Comparison of ENCODE assay signal across 10 mouse cellular contexts in the genomic region with DNA sequence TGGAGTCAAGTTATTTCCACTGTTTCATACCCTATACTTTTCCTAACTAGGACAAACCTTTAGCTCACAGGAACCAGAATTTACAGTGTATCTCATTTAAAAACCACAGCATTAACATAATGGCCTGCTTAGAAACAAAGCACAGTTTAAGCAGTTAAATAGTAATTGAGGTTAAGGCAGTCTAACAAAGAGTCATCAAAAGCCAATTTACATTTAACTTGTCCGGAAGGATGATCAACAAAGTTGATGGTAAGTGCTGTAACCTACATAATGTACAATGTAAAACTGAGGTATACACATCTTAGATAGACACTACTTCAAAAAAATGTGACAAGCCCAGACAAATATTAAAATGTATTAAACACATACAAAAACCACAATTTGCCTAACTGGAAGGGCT. TPM values are rescaled to one million over a fixed set of nuclear protein-coding genes. Genes with fewer than 3 reads are reported as not detected.
DNase-seq lines count a peak whose midpoint lies in the region; ATAC-seq and TF ChIP-seq lines count a peak whose summit lies in the region.
"Had no signal": no experiment of that assay in that cellular context is flagged by ENCODE, and none has a peak within 500 bp of the region (broad histone marks: within the 10 kb centered on the region; RNA-seq: fewer than 3 reads in every experiment).

No protein-coding gene starts in this region.

- H3K4me1 ChIP-seq in kidney, embryonic 15.5 days: peaks cover 42% of the 10 kb centered on the region
- H3K4me1 ChIP-seq in embryonic facial prominence, embryonic 11.5 days (ENCODE audit: control insufficient read depth, insufficient read depth, low read length): no peaks in the 10 kb centered on the region
- 0 out of 2 replicates have a peak, but pooled peaks cover 10% of the 10 kb centered on the region for H3K4me1 ChIP-seq in intestine, embryonic 15.5 days (replicated peaks)

- H3K9me3 ChIP-seq in kidney, embryonic 15.5 days (replicated peaks): no peaks in the 10 kb centered on the region
- no peaks in the 10 kb centered on the region for H3K9me3 ChIP-seq in embryonic facial prominence, embryonic 11.5 days (replicated peaks; ENCODE audit: control insufficient read depth, low read length)
- H3K9me3 ChIP-seq in intestine, embryonic 15.5 days: no peaks in the 10 kb centered on the region

- ATAC-seq in kidney, embryonic 15.5 days (replicated peaks; ENCODE audit: low FRiP score): no peak
- no peak for ATAC-seq in embryonic facial prominence, embryonic 11.5 days (replicated peaks; ENCODE audit: insufficient number of reproducible peaks, low FRiP score, low TSS enrichment, low read depth)
- no peak for ATAC-seq in intestine, embryonic 15.5 days

- WGBS in kidney, embryonic 15.5 days: 70% methylated on average over 1 of the region's 1 CpGs
- 98% methylated on average over 1 of the region's 1 CpGs for WGBS in embryonic facial prominence, embryonic 11.5 days
- 80% methylated on average over 1 of the region's 1 CpGs for WGBS in intestine, embryonic 15.5 days

- DNase-seq in kidney, adult 18-20 months: no peak
- DNase-seq in embryonic facial prominence, embryonic 11.5 days (ENCODE audit: low spot score): no peak
- DNase-seq in adrenal gland, postnatal 4 days (ENCODE audit: low spot score in 2 of 2): no peak
- no peak for DNase-seq in cerebellum, adult 8-10 months
- no peak for DNase-seq in urinary bladder, postnatal 14 days (ENCODE audit: low spot score)
- DNase-seq: left cerebral cortex, postnatal 4 days had no signal

- no peaks in the 10 kb centered on the region for H3K27me3 ChIP-seq in kidney, embryonic 15.5 days
- H3K27me3 ChIP-seq in embryonic facial prominence, embryonic 11.5 days (ENCODE audit: control insufficient read depth, insufficient read depth, low read length): no peaks in the 10 kb centered on the region
- H3K27me3 ChIP-seq in intestine, embryonic 15.5 days (replicated peaks): no peaks in the 10 kb centered on the region
- H3K27me3 ChIP-seq in myocyte (ENCODE audit: control insufficient read depth, insufficient read depth, insufficient read length): no peaks in the 10 kb centered on the region

- TF ChIP-seq POLR2A in myocyte (IDR thresholded peaks at IDR 0.05; ENCODE audit: insufficient read length, low read depth): no peak

- peak overlapping the region; percentile 84; the same call in 1 of the 2 replicates for H3K9ac ChIP-seq in kidney, embryonic 15.5 days
- no peak overlapping the region for H3K9ac ChIP-seq in embryonic facial prominence, embryonic 11.5 days (replicated peaks; ENCODE audit: low read length)
- peak overlapping the region; percentile 88 for H3K9ac ChIP-seq in intestine, embryonic 15.5 days

- H3K36me3 ChIP-seq in kidney, embryonic 15.5 days: peaks cover 34% of the 10 kb centered on the region
- no peaks in the 10 kb centered on the region; the same call in 1 of the 2 replicates for H3K36me3 ChIP-seq in embryonic facial prominence, embryonic 11.5 days (replicated peaks; ENCODE audit: control insufficient read depth, insufficient read depth, low read depth, low read length)
- H3K36me3 ChIP-seq in intestine, embryonic 15.5 days: no peaks in the 10 kb centered on the region
- peaks cover 16% of the 10 kb centered on the region for H3K36me3 ChIP-seq in myocyte (ENCODE audit: control insufficient read depth, insufficient read depth)

- H3K27ac ChIP-seq in kidney, embryonic 15.5 days: no peak overlapping the region
- H3K27ac ChIP-seq in embryonic facial prominence, embryonic 11.5 days (replicated peaks; ENCODE audit: low read depth, low read length): no peak overlapping the region
- no peak overlapping the region for H3K27ac ChIP-seq in intestine, embryonic 15.5 days

- no peak overlapping the region for H3ac ChIP-seq in myocyte (ENCODE audit: control insufficient read depth, insufficient read length)

- peak overlapping the region; percentile 58 for H3K4me3 ChIP-seq in kidney, embryonic 15.5 days (replicated peaks)
- H3K4me3 ChIP-seq in embryonic facial prominence, embryonic 11.5 days (ENCODE audit: low read depth, low read length): peak overlapping the region; percentile 97
- peak overlapping the region; percentile 84 for H3K4me3 ChIP-seq in intestine, embryonic 15.5 days (replicated peaks)
- H3K4me3 ChIP-seq in myocyte: peak overlapping the region; percentile 86

- H3K79me2 ChIP-seq in myocyte (ENCODE audit: control insufficient read depth, insufficient read depth): peaks cover 72% of the 10 kb centered on the region

- peak overlapping the region; percentile 72 for H3K4me2 ChIP-seq in kidney, embryonic 15.5 days
- peak overlapping the region; percentile 78 for H3K4me2 ChIP-seq in embryonic facial prominence, embryonic 11.5 days (ENCODE audit: low read depth, low read length)
- H3K4me2 ChIP-seq in intestine, embryonic 15.5 days (replicated peaks): peak overlapping the region; percentile 79
- H3K4me2 ChIP-seq in myocyte (ENCODE audit: low read depth): peak overlapping the region; percentile 92

TF ChIP-seq in myocyte, 11 proteins besides CTCF, POLR2A, EP300 and RAD21:
- no peak for TF ChIP-seq MYOD1 (IDR thresholded peaks at IDR 0.05; ENCODE audit: control insufficient read depth in 1 of 3, insufficient read length in 2 of 3, low read depth in 2 of 3)
- TF ChIP-seq SRF (IDR thresholded peaks at IDR 0.05; ENCODE audit: control insufficient read depth, insufficient read length, low read depth): no peak
- no peak for TF ChIP-seq TCF3 (IDR thresholded peaks at IDR 0.05; ENCODE audit: insufficient read length, low read depth)
- no peak for TF ChIP-seq REST (IDR thresholded peaks at IDR 0.05; ENCODE audit: insufficient read depth, insufficient read length)
- TF ChIP-seq CEBPB (IDR thresholded peaks at IDR 0.05; ENCODE audit: insufficient read depth, poor library complexity, severe bottlenecking): no peak
- TF ChIP-seq TCF12 (IDR thresholded peaks at IDR 0.05; ENCODE audit: insufficient read depth, poor library complexity, severe bottlenecking): no peak
- no peak for TF ChIP-seq MAX (IDR thresholded peaks at IDR 0.05; ENCODE audit: low read depth)
- TF ChIP-seq E2F4 (IDR thresholded peaks at IDR 0.05; ENCODE audit: insufficient read depth): no peak
- no peak for TF ChIP-seq POLR2AphosphoS2 (IDR thresholded peaks at IDR 0.05; ENCODE audit: insufficient read length, low read depth)
- no peak for TF ChIP-seq USF1 (IDR thresholded peaks at IDR 0.05; ENCODE audit: low read depth)
- no peak for TF ChIP-seq MYOG (IDR thresholded peaks at IDR 0.05; ENCODE audit: control insufficient read depth in 1 of 3, insufficient read depth in 1 of 3, insufficient read length in 2 of 3, low read depth in 2 of 3)
TF ChIP-seq in myocyte: peak in this region for 0.

RNA-seq across cellular contexts. Expression of gene Ybx1, which starts 2.5 kb away (rescaled TPM):
- 680 and 703 TPM in 2 replicates for polyA plus RNA-seq in kidney, embryonic 15.5 days (2015; fragmentation: Nextera tagmentation; extraction: Ambion mirVana)
- polyA plus RNA-seq in embryonic facial prominence, embryonic 11.5 days (2014; fragmentation: Nextera tagmentation; extraction: Ambion mirVana): 1,287 and 1,398 TPM in 2 replicates
- 627 and 712 TPM in 2 replicates for polyA plus RNA-seq in intestine, embryonic 15.5 days (2015; fragmentation: Nextera tagmentation; extraction: Ambion mirVana)
- 734 TPM for polyA plus RNA-seq in myocyte (2012; fragmentation: generic; extraction: Trizol)
- total RNA-seq in adrenal gland, postnatal 4 days (2021): 100 to 1,000 TPM; 555 to 590 TPM

RNA-seq across cellular contexts. Expression of gene Ppih, which starts 28.4 kb away (rescaled TPM):
- polyA plus RNA-seq in kidney, embryonic 15.5 days (2015; fragmentation: Nextera tagmentation; extraction: Ambion mirVana): 102 and 115 TPM in 2 replicates
- 153 and 157 TPM in 2 replicates for polyA plus RNA-seq in embryonic facial prominence, embryonic 11.5 days (2014; fragmentation: Nextera tagmentation; extraction: Ambion mirVana)
- 88.1 and 102 TPM in 2 replicates for polyA plus RNA-seq in intestine, embryonic 15.5 days (2015; fragmentation: Nextera tagmentation; extraction: Ambion mirVana)
- 22.2 TPM for polyA plus RNA-seq in myocyte (2012; fragmentation: generic; extraction: Trizol)
- total RNA-seq in adrenal gland, postnatal 4 days (2021): 10 to 100 TPM; 32.9 to 33.4 TPM

RNA-seq across cellular contexts. Expression of gene Cldn19, which starts 36.7 kb away (rescaled TPM):
- polyA plus RNA-seq in kidney, embryonic 15.5 days (2015; fragmentation: Nextera tagmentation; extraction: Ambion mirVana): 13.3 TPM in 2 replicates
- not detected in 2 replicates for polyA plus RNA-seq in embryonic facial prominence, embryonic 11.5 days (2014; fragmentation: Nextera tagmentation; extraction: Ambion mirVana)
- 0.08 and 0.14 TPM in 2 replicates for polyA plus RNA-seq in intestine, embryonic 15.5 days (2015; fragmentation: Nextera tagmentation; extraction: Ambion mirVana)
- polyA plus RNA-seq in myocyte (2012; fragmentation: generic; extraction: Trizol): 0.01 TPM
- total RNA-seq in adrenal gland, postnatal 4 days (2021): 1 to 10 TPM in 1 of 2 experiments, under 1 TPM in 1; 0.45 to 8.8 TPM
- total RNA-seq: common myeloid progenitor, adult 5-6 weeks had no signal

RNA-seq across cellular contexts. Expression of gene P3h1, which starts 59.2 kb away (rescaled TPM):
- 33.3 and 37.7 TPM in 2 replicates for polyA plus RNA-seq in kidney, embryonic 15.5 days (2015; fragmentation: Nextera tagmentation; extraction: Ambion mirVana)
- 20.0 and 22.8 TPM in 2 replicates for polyA plus RNA-seq in embryonic facial prominence, embryonic 11.5 days (2014; fragmentation: Nextera tagmentation; extraction: Ambion mirVana)
- polyA plus RNA-seq in intestine, embryonic 15.5 days (2015; fragmentation: Nextera tagmentation; extraction: Ambion mirVana): 27.3 and 28.5 TPM in 2 replicates
- 42.4 TPM for polyA plus RNA-seq in myocyte (2012; fragmentation: generic; extraction: Trizol)
- total RNA-seq in adrenal gland, postnatal 4 days (2021): 10 to 100 TPM; 37.7 to 38.1 TPM

RNA-seq across cellular contexts. Expression of gene AU022252, which starts 59.4 kb away (rescaled TPM):
- 35.4 and 35.6 TPM in 2 replicates for polyA plus RNA-seq in kidney, embryonic 15.5 days (2015; fragmentation: Nextera tagmentation; extraction: Ambion mirVana)
- 35.1 and 39.9 TPM in 2 replicates for polyA plus RNA-seq in embryonic facial prominence, embryonic 11.5 days (2014; fragmentation: Nextera tagmentation; extraction: Ambion mirVana)
- 28.1 and 30.9 TPM in 2 replicates for polyA plus RNA-seq in intestine, embryonic 15.5 days (2015; fragmentation: Nextera tagmentation; extraction: Ambion mirVana)
- polyA plus RNA-seq in myocyte (2012; fragmentation: generic; extraction: Trizol): 14.5 TPM
- total RNA-seq in adrenal gland, postnatal 4 days (2021): 10 to 100 TPM; 20.8 to 26.1 TPM

Comparison
In these comparisons a context has a peak if more than half of its experiments do, and no peak if none do; other contexts are left out.
1. RNA of gene Cldn19, which starts 36.7 kb away (polyA plus RNA-seq): 13.3 TPM in kidney, embryonic 15.5 days; 0.08 to 0.14 TPM in intestine, embryonic 15.5 days, 0.01 TPM in myocyte (single experiment) and not detected in embryonic facial prominence, embryonic 11.5 days; every median in the first group is over 10 times any median in the second.
2. Peak in every context shown above with its lines, with median percentiles within 50 percentile points of each other: H3K4me2 ChIP-seq and H3K4me3 ChIP-seq.